Mouse (Mus musculus) megakaryocyte progenitor cell, adult 5-6 weeks (primary cell): ENCODE measurements at regions not wholly inside any gene's neighbourhood (a gene's known extent, or its start where the extent isn't known, plus 50 kb on each side); places are given as distances from the start of the nearest gene placed in this dataset.
"Not testable (repeated sequence)": the region's sequence is repeated elsewhere in the genome, so short reads cannot be mapped to it uniquely, and the experiment has no call there.

Experiments used
- ATAC-seq: replicated peaks from 2 replicates; pipeline ENCODE4 v1.8.0; 2016; ENCODE audit warnings: mild to moderate bottlenecking, moderate TSS enrichment, inconsistent platforms; ENCODE audit not compliant: poor library complexity

DNA sequence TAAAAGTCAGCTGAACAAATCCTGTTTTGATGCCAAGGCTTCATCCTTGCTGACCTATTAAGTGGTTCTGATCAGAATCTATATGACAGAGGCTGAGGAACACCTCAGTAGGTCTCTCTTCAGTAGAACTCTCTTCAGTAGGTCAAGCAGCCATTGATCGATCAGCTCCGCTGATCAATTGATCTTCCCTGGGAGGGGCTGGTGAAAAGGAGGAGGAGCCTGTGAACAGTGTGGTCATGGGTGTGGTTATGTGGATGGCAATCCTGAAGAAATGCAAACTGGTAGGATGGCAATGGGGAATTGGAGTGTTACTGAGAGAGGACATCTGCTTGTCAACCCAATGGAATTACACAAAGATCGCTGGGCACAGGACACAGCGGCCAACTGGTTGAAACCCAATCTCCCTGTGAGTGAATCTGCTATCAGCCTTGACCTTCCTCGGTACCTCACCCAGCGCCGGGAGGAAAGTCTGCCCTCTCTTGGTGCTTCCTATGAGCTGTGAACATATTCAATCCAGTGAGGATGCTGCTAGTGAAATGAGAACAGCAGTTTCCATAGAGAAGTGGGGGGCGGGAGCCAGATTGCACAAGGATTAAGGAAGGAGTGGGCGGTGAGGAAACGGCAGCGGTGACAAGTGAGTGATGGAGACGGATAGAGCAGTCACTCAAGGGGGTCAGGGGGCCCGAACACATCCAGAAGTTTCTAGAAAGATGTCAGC lies 213.9 kb downstream of the 3100002H09Rik start:
- ATAC-seq = no peak

DNA sequence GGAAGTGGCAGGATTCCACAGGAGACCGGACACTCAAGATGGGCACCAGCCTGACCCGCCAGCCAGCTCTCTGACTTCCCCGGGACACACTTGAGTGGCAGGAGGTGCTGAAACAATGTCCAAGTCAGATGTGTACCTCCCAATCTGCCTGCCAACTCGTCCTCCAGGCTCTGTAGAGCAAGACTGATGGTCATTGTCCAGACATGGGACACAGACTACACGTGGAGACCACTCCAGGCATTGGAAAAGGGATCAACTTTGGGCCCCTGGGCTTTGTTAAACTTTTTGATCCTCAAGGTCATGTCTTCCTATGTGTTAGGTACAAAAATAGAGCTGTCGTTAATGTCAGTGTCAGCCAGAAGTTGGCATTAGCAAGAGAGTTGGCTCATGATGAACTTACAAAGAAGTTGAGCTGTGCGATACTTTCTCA lies 214.6 kb downstream of the 3100002H09Rik start:
- ATAC-seq = no peak

DNA sequence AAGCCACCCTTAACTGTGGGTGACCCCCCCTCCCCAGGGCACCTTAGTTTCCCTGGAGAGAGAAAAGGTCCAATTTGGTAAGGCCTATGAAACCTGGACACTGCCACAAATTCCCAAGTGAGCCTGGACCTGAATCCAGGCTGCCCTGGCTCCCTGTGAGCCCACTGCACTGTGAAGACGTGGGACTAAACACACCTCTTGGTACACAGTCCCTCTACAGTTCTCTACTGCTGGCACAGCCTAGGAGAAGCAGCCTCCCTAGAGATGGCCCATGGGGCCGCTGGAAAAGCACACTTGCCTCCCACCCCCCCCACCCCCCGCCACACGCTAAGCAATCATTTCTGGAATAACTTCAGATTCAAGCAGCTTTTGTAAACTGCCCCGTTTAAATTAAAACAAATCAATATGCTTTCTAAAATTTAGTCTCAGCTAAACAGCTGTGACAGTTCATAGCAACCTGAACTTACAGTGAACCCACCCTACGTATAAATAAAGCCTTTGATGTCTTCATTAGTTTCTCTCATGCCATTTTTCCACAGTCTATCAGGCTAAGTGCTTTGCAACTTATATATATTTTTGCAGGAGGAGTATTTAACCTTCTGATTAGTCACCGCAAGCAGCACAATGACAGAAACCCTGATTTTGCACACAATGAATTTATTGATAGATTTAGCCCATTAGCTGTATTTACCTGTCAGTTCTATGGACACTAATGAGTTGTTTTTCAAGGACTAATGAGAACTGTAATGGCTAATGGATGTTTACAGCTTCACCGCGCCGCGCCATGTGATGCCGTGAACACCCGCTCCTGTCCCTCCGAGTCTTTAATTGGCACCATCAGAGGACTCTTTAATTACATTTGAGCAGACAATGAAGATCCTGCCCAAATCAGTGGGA lies 215.3 kb downstream of the 3100002H09Rik start:
- ATAC-seq = no peak

DNA sequence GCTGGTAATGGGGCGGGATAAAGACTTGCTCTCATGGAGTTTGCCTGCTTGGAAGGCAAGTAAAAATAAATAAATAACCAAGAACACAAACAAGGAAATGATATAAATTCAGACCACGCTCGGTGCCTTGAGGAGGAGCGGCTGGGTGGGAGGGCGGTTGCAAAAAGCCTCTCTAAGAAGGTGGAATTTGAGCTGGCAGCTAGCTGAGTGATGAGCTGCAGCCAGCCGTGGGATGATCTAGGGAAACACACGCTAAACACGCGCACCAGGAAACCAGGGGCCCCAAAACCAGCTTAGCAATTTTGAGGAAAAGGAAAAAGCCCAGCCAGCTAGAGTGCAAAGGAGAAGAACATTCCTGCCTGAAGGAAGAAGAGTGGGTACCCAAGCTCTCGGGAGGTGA lies 217.0 kb downstream of the 3100002H09Rik start:
- no peak for ATAC-seq

DNA sequence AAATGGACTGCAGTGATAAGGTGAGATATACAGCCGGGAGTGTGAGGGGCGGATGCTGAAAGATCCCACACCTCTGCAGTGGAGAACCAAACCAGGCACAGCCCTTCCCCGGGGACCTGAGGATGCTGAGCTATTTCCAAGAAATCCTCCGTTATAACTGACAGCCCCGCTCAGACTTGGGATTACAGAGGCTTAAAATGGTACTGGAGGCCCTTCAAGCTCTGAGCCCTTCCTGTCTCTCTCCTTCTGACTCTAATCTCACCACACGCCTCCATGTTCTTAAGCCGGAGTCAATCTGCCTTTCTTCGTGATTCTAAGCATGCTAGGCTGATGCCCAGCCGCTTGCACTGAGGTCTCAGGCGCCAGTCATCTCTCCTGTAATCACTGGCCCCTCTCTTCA lies 221.5 kb downstream of the 3100002H09Rik start:
- ATAC-seq = no peak

DNA sequence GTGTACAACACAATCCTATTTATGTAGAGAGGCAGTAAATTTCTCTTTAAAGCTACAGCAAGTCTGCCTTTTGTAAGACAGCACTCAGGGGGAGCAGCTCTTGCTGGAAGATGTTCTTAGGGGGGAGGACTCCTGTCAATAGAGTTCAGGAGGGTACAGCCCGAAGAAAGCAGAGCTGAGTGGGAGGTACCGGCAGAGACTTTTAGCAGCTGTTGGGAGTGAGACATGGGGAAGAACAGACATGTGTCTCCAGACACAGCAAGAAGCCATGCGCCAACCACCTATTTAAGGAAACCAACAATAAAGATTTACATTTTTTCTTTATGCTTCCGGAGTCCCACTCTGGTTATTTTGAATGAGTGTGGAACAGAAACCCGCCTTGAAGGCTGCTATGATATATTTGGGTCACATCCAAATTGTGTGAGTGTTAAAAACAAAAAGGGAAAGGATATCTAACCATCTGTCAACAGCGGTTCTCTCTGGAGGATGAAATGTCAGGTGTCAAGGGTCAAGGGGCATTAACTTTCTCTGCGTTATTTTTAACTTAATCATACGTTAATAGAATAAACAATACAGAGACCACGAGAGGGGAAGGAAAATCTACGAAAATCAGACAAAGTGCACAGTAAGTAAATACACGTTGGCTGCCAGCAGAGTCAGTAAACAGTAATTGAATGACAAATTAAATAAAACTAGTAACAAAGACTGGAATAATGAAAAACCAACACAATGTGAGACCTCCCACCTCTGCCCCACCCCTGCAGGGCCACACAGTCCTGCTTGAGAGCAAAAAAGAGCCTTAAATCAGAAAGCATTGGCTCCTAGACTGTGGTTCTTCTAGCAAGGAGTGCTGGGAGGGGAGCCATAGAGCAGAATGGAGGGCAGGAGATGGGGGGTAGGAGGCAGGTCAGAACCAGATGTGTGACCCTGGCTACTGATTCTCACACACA lies 225.2 kb downstream of the 3100002H09Rik start:
- ATAC-seq = no peak

DNA sequence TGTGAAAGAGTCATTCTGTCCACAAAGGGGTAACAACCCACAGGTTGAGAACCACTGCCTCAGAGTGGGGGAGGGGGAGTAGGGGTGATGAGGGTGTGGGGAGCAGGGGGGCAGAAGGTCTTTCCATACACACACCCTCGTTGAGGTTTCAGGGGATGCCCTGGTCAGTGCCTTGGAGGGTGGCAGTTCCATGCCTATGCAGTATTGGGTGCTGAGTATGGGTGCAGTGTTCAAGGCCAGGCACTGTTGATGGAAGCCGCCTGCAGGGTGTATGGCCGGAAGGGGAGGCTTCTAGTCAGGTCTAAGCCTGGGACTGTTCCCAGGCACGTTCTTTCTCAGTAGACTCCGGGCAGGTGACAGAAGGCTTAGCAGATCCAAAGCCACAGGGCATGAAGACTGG lies 234.1 kb downstream of the 3100002H09Rik start:
- ATAC-seq = no peak

DNA sequence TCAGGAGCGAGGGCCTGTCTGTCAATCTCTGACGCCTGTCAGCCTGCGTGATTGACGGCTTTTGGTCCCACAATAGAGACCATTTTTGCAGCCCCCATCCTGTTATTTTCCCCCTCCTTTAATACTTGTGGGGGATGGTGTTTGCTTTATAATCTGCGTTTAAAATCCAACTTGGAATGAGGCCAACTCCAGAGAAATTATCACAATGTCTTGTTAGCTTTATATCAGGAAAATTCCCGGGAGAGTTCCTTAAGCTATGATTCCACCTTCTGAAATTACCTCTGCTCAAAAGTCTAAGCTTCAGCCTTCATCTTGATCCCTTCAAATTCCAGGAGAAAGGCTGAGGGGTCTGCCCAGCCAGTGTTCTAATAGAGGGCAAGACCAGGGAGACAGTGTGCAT lies 235.0 kb downstream of the 3100002H09Rik start:
- no peak for ATAC-seq

DNA sequence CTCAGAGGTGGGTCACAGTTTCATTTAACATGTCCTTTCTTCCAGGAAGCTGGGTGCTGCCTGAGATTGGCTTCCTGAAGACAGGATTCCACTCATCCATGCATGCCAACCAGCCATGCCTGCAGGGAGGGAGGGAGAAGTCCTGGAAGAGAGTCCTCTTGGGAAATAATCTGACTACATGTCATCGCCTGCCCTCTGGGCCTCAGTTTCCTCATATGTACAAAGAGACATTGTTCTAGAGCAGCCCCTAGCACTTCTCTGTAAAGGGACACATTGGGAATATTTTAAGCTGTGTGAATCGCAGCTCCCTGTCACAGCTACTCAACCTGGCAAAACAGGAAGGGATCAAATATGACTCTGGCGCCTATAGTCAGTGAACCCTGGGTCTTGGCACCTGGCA lies 241.8 kb downstream of the 3100002H09Rik start:
- ATAC-seq = no peak

DNA sequence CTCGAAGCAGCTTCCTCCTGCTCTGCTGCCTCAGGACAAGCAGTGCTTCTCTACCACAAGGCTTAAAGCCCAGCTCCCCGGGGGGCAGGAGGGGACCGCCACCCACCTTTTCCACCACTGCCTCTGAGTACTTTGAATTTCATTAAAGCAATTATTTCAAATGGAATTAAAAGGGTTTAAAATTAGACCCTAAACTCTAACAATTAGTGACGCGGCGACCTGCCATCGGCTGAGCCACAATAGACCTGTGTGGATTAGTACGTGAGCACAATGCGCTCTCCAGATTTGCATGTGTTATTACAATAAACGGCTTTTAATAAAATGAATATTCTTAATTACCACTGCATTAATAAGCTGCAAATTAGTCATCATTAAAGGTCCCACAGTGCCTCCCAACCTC lies 242.5 kb downstream of the 3100002H09Rik start:
- no peak for ATAC-seq

DNA sequence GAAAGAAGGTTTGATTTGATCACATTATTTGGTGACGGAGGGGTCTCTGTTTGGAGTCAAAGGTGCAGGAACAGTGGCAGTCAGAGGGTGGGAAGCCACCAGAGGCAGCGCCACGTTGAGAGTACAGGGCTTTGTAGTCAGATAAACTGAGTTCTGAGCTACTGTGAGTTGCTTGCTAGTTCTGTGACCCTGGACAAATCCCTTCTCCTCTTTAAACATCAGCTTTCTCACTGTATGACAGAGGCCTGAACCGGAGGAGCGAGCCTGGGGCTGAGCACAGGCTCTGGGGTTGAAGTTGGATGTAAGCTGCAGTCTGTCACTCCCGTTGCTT lies 250.1 kb downstream of the 3100002H09Rik start:
- no peak for ATAC-seq

DNA sequence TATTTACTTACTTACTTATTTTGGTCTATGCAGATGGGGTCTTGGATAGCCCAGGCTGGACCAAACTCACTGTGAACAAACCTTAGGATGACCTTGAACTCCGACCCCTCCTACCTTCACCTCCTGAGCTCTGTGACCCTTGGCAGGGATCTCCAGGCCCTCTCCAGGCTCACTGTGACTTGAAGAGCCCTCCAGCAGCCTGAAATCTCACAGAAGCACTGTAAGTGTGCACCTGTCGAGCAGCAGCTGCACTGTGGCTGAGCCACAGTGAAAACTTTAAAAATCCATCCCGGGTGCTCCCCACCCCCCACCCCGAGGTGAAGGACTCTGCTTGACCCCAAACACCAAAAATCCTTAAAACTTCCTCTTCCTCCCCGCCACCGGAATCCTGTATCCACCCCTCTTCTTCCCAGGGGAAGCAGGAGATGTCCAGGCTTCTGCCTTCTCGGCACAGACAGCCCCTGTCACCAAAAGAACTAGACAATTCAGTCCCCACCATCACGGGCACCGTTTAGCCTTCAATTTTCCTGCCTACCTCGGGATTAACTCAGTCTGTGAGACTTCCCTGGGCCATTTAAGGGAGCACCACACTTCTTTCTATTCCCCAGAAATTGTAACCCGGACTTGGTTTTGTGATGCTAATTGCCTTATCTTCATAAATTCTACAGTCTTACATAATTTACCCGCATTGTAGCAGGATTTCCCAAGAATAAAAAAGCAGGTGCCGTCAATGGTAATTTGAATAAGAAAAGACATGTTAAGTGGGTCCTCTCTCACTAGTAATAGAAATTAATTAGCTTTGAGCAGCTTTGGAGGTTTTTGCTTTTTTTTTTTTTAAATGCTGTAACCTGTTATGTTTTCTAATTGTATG lies 250.7 kb downstream of the 3100002H09Rik start:
- no peak for ATAC-seq

DNA sequence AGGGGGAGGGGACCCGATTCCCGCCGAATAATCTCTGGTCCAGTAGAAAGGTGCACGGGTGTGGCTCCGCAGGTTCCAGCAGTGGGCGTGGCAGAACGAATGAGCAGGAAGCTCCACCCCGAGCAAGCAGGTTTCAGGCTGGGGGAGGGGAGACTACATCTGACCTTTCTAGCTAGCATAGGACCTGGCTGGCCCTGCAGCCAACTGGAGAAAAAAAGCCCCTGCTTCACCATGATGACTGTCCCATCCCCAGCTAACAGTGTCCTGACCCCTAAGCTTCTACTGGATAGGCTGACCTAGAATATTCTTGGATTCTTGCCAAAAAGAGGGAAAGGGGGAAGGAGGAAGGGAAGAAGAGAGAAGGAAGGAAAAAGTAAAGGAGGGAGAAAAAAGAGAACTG lies 252.1 kb downstream of the 3100002H09Rik start:
- not testable (repeated sequence) for ATAC-seq

DNA sequence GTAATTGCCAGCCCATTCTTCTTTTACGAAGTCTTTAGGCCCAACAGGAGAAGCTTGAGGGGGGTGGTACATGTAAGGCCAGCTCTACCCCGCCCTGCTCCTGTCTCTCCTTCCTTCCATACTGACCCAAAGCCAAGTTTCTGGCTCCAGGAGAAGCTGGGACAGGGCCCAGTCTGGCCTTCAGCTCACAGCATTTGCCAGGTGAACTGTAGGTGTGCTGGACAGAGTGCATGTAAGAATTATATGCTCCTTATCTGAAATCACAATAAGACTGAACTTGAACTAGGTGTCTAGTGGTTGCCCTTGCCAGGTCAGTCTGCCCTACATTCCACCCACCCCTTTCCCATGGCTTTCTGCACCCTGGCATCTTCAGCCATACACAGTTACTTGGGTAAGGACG lies 260.2 kb downstream of the 3100002H09Rik start:
- no peak for ATAC-seq

DNA sequence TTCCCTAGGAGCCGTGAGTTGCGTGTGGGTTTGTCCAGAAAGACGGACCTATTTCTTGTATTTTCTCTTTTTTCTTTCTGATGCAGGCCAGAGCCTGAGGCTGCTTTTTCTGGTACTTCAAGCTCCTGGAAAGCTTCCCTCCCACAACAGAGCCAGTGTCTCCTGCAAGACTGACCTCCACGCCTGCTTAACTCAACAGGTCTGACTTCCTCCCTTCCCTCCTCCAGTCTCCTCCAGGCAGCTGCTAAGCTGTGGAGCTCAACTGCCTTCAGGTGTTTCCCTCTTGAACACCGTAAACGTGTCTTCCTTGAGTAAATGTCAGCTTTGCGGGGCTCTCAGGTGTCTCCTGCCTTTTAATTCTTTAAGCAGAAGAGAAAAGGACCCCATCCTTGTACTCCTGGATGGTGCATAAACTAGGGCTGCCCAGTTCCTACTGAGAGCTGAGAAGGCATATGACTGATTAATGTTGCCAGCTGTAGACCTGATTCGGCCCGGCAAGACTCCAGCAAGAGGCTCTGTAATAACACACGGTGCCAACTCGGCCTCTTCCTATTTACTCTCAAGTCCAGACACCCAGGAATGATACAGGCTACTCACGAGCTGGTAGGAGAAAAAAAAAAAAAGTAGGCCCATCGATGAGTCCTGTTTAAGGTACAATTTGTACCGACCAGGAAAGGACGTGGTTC lies 260.9 kb downstream of the 3100002H09Rik start:
- ATAC-seq = no peak

DNA sequence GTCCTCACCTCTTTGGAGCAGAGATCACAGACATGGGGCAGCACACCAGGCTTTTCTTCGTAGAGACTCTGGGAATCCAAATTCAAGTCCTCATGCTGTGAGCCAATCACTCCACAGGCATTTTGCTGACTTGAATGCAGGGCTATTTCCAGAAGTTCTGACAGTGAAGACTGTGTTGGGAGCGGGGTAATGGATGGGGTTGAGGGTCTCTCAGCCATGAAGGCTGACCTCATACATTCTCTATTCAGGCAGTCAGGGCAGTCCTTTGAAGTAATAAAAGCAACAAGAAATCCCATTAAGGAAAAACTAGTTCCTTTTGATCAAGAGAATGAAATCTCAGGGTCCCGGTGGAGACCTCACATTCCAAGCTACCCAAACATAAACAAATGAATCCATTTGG lies 261.5 kb downstream of the 3100002H09Rik start:
- ATAC-seq = no peak

DNA sequence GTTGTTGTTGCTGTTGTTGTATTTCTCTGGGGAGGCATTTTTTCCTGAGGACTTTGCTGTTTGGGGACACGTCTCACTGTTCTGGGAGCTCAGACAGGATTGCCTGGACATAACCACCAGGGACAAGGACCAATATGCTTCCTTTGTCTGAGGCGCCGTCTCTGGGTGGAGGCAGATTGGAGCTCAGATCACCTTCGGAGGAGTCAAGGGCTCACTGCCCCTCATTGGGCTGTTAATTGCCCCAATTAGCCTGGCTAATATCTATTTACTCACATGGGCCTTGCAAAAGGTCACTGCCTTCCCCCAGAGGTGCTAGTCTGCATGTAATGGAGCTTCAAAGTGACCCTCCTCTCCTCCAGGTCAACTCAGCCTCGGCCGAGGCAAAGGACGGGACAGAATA lies 270.5 kb downstream of the 3100002H09Rik start:
- ATAC-seq = no peak

DNA sequence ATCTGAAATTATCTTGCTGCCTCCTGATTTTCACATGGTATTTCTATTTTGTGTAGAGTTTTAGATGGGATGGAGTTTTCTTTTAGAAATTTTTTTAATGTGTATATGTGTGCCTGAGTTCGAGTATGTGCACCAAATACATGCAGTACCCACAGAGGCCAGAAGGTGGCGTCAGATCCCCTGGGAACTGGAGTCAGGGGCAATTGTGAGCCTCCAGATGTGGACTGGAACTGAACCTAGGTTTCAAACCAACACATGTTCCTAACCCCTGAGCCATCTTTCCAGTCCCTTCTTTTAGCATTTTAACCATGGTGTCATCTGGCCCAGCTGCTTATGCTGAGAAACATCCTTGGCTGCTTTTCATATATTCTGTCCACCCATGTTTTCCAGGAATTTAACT lies 274.9 kb downstream of the 3100002H09Rik start:
- ATAC-seq = no peak

DNA sequence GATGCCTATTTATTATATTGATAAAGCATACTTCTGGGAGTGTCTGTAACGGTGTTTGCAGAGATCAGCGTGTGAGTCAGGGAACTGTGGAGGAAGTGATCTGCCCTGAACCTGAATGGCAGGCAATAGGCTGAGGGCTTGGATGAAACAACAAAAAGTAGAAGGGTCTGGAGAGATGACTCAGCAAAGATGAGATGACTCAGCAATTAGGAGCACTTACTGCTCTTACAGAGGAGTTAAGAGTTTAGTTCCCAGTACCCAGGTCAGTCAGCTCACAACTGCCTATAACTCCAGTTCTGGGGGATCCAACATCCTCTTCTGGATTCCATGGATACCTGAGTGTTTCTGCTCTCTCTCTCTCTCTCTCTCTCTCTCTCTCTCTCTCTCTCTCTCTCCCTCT lies 277.6 kb downstream of the 3100002H09Rik start:
- ATAC-seq = no peak

DNA sequence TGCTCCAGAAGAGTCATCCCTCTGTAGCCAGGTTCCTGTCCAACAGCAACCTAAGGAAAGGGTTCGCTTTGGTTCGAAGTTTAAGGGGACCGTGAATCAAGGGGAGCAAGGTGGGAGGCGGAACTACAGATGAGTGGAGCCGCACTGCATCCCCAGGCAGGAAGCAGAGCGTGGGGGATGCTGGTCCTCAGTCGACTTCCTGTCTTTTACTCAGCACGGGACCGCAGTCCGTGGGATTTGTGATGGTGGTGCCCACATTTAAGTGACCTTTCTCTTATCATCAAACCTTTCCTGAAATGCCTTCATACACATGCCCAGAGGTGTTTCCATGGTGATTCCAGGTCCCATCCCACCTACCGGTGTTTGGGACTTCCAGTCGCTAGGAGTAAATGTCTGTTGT lies 278.2 kb downstream of the 3100002H09Rik start:
- ATAC-seq = no peak
